Mouse (Mus musculus) neural tube, embryonic 11.5 days (tissue): ENCODE measurements around the gene Btbd9. TPM values are rescaled to one million over a fixed set of nuclear protein-coding genes. Genes with fewer than 3 reads are reported as not detected.

Experiments used
- ATAC-seq: fragments of 200-750 bp; cut with Nextera tagmentation; 2 replicates; pipeline ENCODE4 v1.8.0; 2017; ENCODE audit warnings: moderate number of reproducible peaks, mild to moderate bottlenecking, moderate TSS enrichment, moderate library complexity; ENCODE audit not compliant: insufficient read depth, low FRiP score, low TSS enrichment
- DNase-seq: peaks from one replicate; pipeline ENCODE4 v3.0.0-alpha.2; 2015; ENCODE audit warnings: low spot score
- H3K27ac ChIP-seq: fragments of 300-500 bp; sonication (generic); 2 replicates; pipeline ENCODE4 v1.5.1; 2014; ENCODE audit warnings: low read depth, mild to moderate bottlenecking, low read length
- H3K27me3 ChIP-seq: fragments of 300-500 bp; sonication (generic); 2 replicates; pipeline ENCODE4 v1.6.1; 2014; ENCODE audit warnings: mild to moderate bottlenecking, low read length, mixed read lengths; ENCODE audit not compliant: control insufficient read depth, insufficient read depth
- H3K36me3 ChIP-seq: fragments of 300-500 bp; sonication (generic); 2 replicates; pipeline ENCODE4 v1.6.1; 2014; ENCODE audit warnings: mild to moderate bottlenecking, low read length, moderate library complexity, mixed read lengths; ENCODE audit not compliant: control insufficient read depth, insufficient read depth
- H3K4me1 ChIP-seq: fragments of 300-500 bp; sonication (generic); 2 replicates; pipeline ENCODE4 v1.6.1; 2014; ENCODE audit warnings: low read length, mixed read lengths; ENCODE audit not compliant: control insufficient read depth, insufficient read depth
- H3K4me2 ChIP-seq: fragments of 300-500 bp; sonication (generic); 2 replicates; pipeline ENCODE4 v1.6.1; 2014; ENCODE audit warnings: low read depth, mild to moderate bottlenecking, moderate library complexity
- H3K4me3 ChIP-seq: fragments of 300-500 bp; sonication (generic); 2 replicates; pipeline ENCODE4 v1.5.1; 2014; ENCODE audit warnings: low read depth, low read length
- H3K9ac ChIP-seq: fragments of 300-500 bp; sonication (generic); 2 replicates; pipeline ENCODE4 v1.6.1; 2014; ENCODE audit warnings: mild to moderate bottlenecking, low read length
- H3K9me3 ChIP-seq: fragments of 300-500 bp; sonication (generic); 2 replicates; pipeline ENCODE4 v1.6.1; 2016; ENCODE audit warnings: low read length; ENCODE audit not compliant: control insufficient read depth
- WGBS: fragments of 180-500 bp; shearing (Covaris S2); extraction: QIAGEN DNeasy Blood & Tissue Kit; methylation state at CpG from one replicate; pipeline ENCODE4 v1.1.7; 2014; 5-methylcytosine and 5-hydroxymethylcytosine counted together
- polyA plus RNA-seq: library from polyadenylated mRNA; unstranded; fragments of >200 nt; fragmentation: Nextera tagmentation; extraction: Ambion mirVana; gene quantifications from 2 replicates; pipeline ENCODE4 v1.2.1, GENCODE M21; 2014

The Btbd9 gene
- polyA plus RNA-seq, 1 experiment from 2014 or later: 56.5 TPM

GRCm38 (mm10) chr17:30606634-30607081, 30.4 kb upstream of the Btbd9 start:
- Histone ChIP-seq H3K27ac (no peak overlapping the region), H3K4me2 (no peak overlapping the region), H3K4me1 (peaks cover 8% of the 10 kb centered on the region), H3K27me3 (no peaks in the 10 kb centered on the region), H3K4me3 (no peak overlapping the region), H3K9me3 (no peaks in the 10 kb centered on the region), H3K9ac (no peak overlapping the region), H3K36me3 (peaks cover 5% of the 10 kb centered on the region)
- ATAC-seq (no peak), DNase-seq (no peak)
- WGBS: 93% methylated on average over 8 of the region's 8 CpGs

- Histone ChIP-seq H3K27ac (no peak overlapping the region), H3K27me3 (no peaks in the 10 kb centered on the region), H3K4me3 (no peak overlapping the region), H3K4me2 (no peak overlapping the region), H3K9ac (no peak overlapping the region), H3K36me3 (peaks cover 5% of the 10 kb centered on the region), H3K4me1 (peaks cover 8% of the 10 kb centered on the region; the same call in 1 of the 2 replicates), H3K9me3 (no peaks in the 10 kb centered on the region)
- DNase-seq (no peak), ATAC-seq (no peak)
- 85% methylated on average over 11 of the region's 11 CpGs for WGBS
These were observed 29.9 kb upstream of the Btbd9 start for GRCm38 (mm10) chr17:30606206-30606605.

- H3K27me3 ChIP-seq: no peaks in the 10 kb centered on the region
- H3K4me2 ChIP-seq: no peak overlapping the region
- H3K27ac ChIP-seq: no peak overlapping the region
- DNase-seq (no peak), ATAC-seq (no peak)
- peaks cover 5% of the 10 kb centered on the region for H3K36me3 ChIP-seq
- H3K9ac ChIP-seq: no peak overlapping the region
- 94% methylated on average over 5 of the region's 5 CpGs for WGBS
- no peaks in the 10 kb centered on the region for H3K9me3 ChIP-seq
- H3K4me3 ChIP-seq: no peak overlapping the region
- H3K4me1 ChIP-seq: peaks cover 8% of the 10 kb centered on the region; the same call in 1 of the 2 replicates
These were observed 28.7 kb upstream of the Btbd9 start for GRCm38 (mm10) chr17:30605001-30605400.

- Histone ChIP-seq H3K9ac (no peak overlapping the region), H3K4me1 (peaks cover 8% of the 10 kb centered on the region; the same call in 1 of the 2 replicates), H3K27ac (no peak overlapping the region), H3K4me3 (no peak overlapping the region), H3K27me3 (no peaks in the 10 kb centered on the region), H3K9me3 (no peaks in the 10 kb centered on the region), H3K36me3 (peaks cover 5% of the 10 kb centered on the region), H3K4me2 (no peak overlapping the region)
- DNase-seq (no peak), ATAC-seq (no peak)
- 90% methylated on average over 6 of the region's 6 CpGs for WGBS
These were observed 28.0 kb upstream of the Btbd9 start for GRCm38 (mm10) chr17:30604296-30604695.

- WGBS: 95% methylated on average over 14 of the region's 14 CpGs
- H3K27ac ChIP-seq: no peak overlapping the region
- no peak overlapping the region for H3K4me3 ChIP-seq
These were observed 25.9 kb upstream of the Btbd9 start for GRCm38 (mm10) chr17:30602175-30602574.

GRCm38 (mm10) chr17:30598300-30598699, 22.0 kb upstream of the Btbd9 start:
- peaks cover 13% of the 10 kb centered on the region for H3K36me3 ChIP-seq
- WGBS: 87% methylated on average over 5 of the region's 5 CpGs

More at GRCm38 (mm10) chr17:30602175-30602574, 25.9 kb upstream of the Btbd9 start:
- H3K9ac ChIP-seq: no peak overlapping the region
- DNase-seq (no peak), ATAC-seq (no peak)
- H3K36me3 ChIP-seq: peaks cover 13% of the 10 kb centered on the region
- no peak overlapping the region for H3K4me2 ChIP-seq
- no peaks in the 10 kb centered on the region for H3K9me3 ChIP-seq
- no peaks in the 10 kb centered on the region for H3K27me3 ChIP-seq
- H3K4me1 ChIP-seq: peaks cover 2% of the 10 kb centered on the region; the same call in 1 of the 2 replicates

GRCm38 (mm10) chr17:30597786-30598185, 21.5 kb upstream of the Btbd9 start:
- ATAC-seq (no peak), DNase-seq (no peak)
- Histone ChIP-seq H3K27me3 (no peaks in the 10 kb centered on the region), H3K36me3 (peaks cover 13% of the 10 kb centered on the region; the same call in 1 of the 2 replicates), H3K27ac (no peak overlapping the region), H3K4me3 (no peak overlapping the region), H3K4me1 (no peaks in the 10 kb centered on the region), H3K9ac (no peak overlapping the region), H3K9me3 (no peaks in the 10 kb centered on the region), H3K4me2 (no peak overlapping the region)
- 97% methylated on average over 9 of the region's 9 CpGs for WGBS

More at GRCm38 (mm10) chr17:30598300-30598699, 22.0 kb upstream of the Btbd9 start:
- no peak overlapping the region for H3K9ac ChIP-seq
- H3K27me3 ChIP-seq: no peaks in the 10 kb centered on the region
- DNase-seq (no peak), ATAC-seq (no peak)
- no peak overlapping the region for H3K4me3 ChIP-seq
- no peaks in the 10 kb centered on the region for H3K9me3 ChIP-seq
- no peak overlapping the region for H3K27ac ChIP-seq
- H3K4me1 ChIP-seq: no peaks in the 10 kb centered on the region
- no peak overlapping the region for H3K4me2 ChIP-seq

- Histone ChIP-seq H3K27me3 (no peaks in the 10 kb centered on the region), H3K9ac (no peak overlapping the region), H3K9me3 (no peaks in the 10 kb centered on the region), H3K27ac (no peak overlapping the region), H3K4me3 (no peak overlapping the region), H3K4me1 (no peaks in the 10 kb centered on the region), H3K36me3 (peaks cover 7% of the 10 kb centered on the region; the same call in 1 of the 2 replicates), H3K4me2 (no peak overlapping the region)
- peak; percentile 15 for DNase-seq
- ATAC-seq: no peak
- 50% methylated on average over 5 of the region's 6 CpGs for WGBS
These were observed 18.6 kb upstream of the Btbd9 start for GRCm38 (mm10) chr17:30594846-30595245.

GRCm38 (mm10) chr17:30594407-30594806, 18.1 kb upstream of the Btbd9 start:
- Histone ChIP-seq H3K4me2 (no peak overlapping the region), H3K36me3 (peaks cover 7% of the 10 kb centered on the region; the same call in 1 of the 2 replicates), H3K9ac (no peak overlapping the region), H3K9me3 (no peaks in the 10 kb centered on the region), H3K4me1 (no peaks in the 10 kb centered on the region), H3K27ac (no peak overlapping the region), H3K4me3 (no peak overlapping the region), H3K27me3 (no peaks in the 10 kb centered on the region)
- 61% methylated on average over 5 of the region's 5 CpGs for WGBS
- DNase-seq: no peak
- no peak for ATAC-seq
